Mouse (Mus musculus) forebrain, embryonic 14.5 days (tissue): ENCODE data around the gene Golph3. TPM values are rescaled to one million over a fixed set of nuclear protein-coding genes. Genes with fewer than 3 reads are reported as not detected.

ENCODE experiments used
- ATAC-seq: fragments of 200-750 bp; cut with Nextera tagmentation; 2 replicates; pipeline ENCODE4 v1.8.0; 2017; ENCODE audit warnings: mild to moderate bottlenecking, moderate library complexity
- DNase-seq: peaks from one replicate; pipeline ENCODE4 v3.0.0-alpha.2; 2015; ENCODE audit warnings: low spot score
- H3K27ac ChIP-seq: fragments of 300-500 bp; sonication (generic); 2 replicates; pipeline ENCODE4 v1.5.1; 2014; ENCODE audit warnings: low read depth, mild to moderate bottlenecking, control low read depth, low read length, moderate library complexity
- H3K27me3 ChIP-seq: fragments of 300-500 bp; sonication (generic); replicated peaks from 2 replicates; pipeline ENCODE4 v1.6.1; 2014; ENCODE audit warnings: low read length, control low read depth, mixed read lengths; ENCODE audit not compliant: control insufficient read depth, insufficient read depth
- H3K36me3 ChIP-seq: fragments of 300-500 bp; sonication (generic); 2 replicates; pipeline ENCODE4 v1.6.1; 2014; ENCODE audit warnings: low read length, control low read depth; ENCODE audit not compliant: control insufficient read depth, insufficient read depth
- H3K4me1 ChIP-seq: fragments of 300-500 bp; sonication (generic); 2 replicates; pipeline ENCODE4 v1.6.1; 2014; ENCODE audit warnings: antibody characterized with exemption, low read length, control low read depth; ENCODE audit not compliant: control insufficient read depth, insufficient read depth
- H3K4me2 ChIP-seq: fragments of 300-500 bp; sonication (generic); 2 replicates; pipeline ENCODE4 v1.6.1; 2014; ENCODE audit warnings: mild to moderate bottlenecking, control low read depth, low read length
- H3K4me3 ChIP-seq: fragments of 300-500 bp; sonication (generic); 2 replicates; pipeline ENCODE4 v1.5.1; 2014; ENCODE audit warnings: low read depth, low read length, control low read depth
- H3K9ac ChIP-seq: fragments of 300-500 bp; sonication (generic); 2 replicates; pipeline ENCODE4 v1.6.1; 2014; ENCODE audit warnings: mild to moderate bottlenecking, low read length, control low read depth, moderate library complexity
- H3K9me3 ChIP-seq: fragments of 300-500 bp; sonication (generic); replicated peaks from 2 replicates; pipeline ENCODE4 v1.6.1; 2016; ENCODE audit warnings: low read length, control low read depth, mixed read lengths; ENCODE audit not compliant: control insufficient read depth
- WGBS: fragments of 180-500 bp; shearing (Covaris S2); extraction: QIAGEN DNeasy Blood & Tissue Kit; methylation state at CpG from one replicate; pipeline ENCODE4 v1.1.7; 2014; 5-methylcytosine and 5-hydroxymethylcytosine counted together
- polyA plus RNA-seq: library from polyadenylated mRNA; unstranded; fragments of >200 nt; fragmentation: Nextera tagmentation; extraction: Ambion mirVana; gene quantifications from 2 replicates; pipeline ENCODE4 v1.2.1, GENCODE M21; 2014

Gene Golph3
- polyA plus RNA-seq, 1 experiment from 2014 or later = 83.0 TPM

GRCm38 (mm10) chr15:12397032-12397431 lies 75.8 kb downstream of the Golph3 start:
- Histone ChIP-seq H3K27ac (no peak overlapping the region), H3K9me3 (no peaks in the 10 kb centered on the region), H3K4me1 (no peaks in the 10 kb centered on the region), H3K36me3 (no peaks in the 10 kb centered on the region), H3K9ac (no peak overlapping the region), H3K4me3 (no peak overlapping the region), H3K4me2 (no peak overlapping the region), H3K27me3 (no peaks in the 10 kb centered on the region)
- ATAC-seq = no peak
- WGBS = 85% methylated on average over 6 of the region's 6 CpGs
- DNase-seq = no peak

Other genes starting within 250 kb of the Golph3 start
- 169 and 182 TPM in 2 replicates for gene Zfr, start 203.6 kb upstream of the Golph3 start, polyA plus RNA-seq
- 8.1 and 8.2 TPM in 2 replicates for gene Mtmr12, start 116.4 kb upstream of the Golph3 start, polyA plus RNA-seq
- 1.2 and 1.6 TPM in 2 replicates for gene 1810049J17Rik, start 449 bp downstream of the Golph3 start, polyA plus RNA-seq